Mouse (Mus musculus) liver, embryonic 14.5 days (tissue): ENCODE data around the gene Nwd2. TPM values are rescaled to one million over a fixed set of nuclear protein-coding genes. Genes with fewer than 3 reads are reported as not detected.

Experiments
- ATAC-seq: fragments of 200-750 bp; cut with Nextera tagmentation; 2 replicates; pipeline ENCODE4 v1.8.0; 2017; ENCODE audit warnings: moderate number of reproducible peaks, mild to moderate bottlenecking, moderate library complexity; ENCODE audit not compliant: insufficient read depth
- DNase-seq, 3 experiments: peaks; one replicate each; pipeline ENCODE4 v3.0.0-alpha.2; 2012 to 2013; ENCODE audit warnings: low read depth in 3 of 3, low spot score in 3 of 3
- H3K27ac ChIP-seq: fragments of 300-500 bp; sonication (generic); 2 replicates; pipeline ENCODE4 v1.5.1; 2014; ENCODE audit warnings: moderate library complexity, mild to moderate bottlenecking, control low read depth, inconsistent platforms
- H3K27me3 ChIP-seq: fragments of 300-500 bp; sonication (generic); 2 replicates; pipeline ENCODE4 v1.6.1; 2014; ENCODE audit warnings: mild to moderate bottlenecking, low read length, moderate library complexity; ENCODE audit not compliant: control insufficient read depth, insufficient read depth
- H3K36me3 ChIP-seq: fragments of 300-500 bp; sonication (generic); replicated peaks from 2 replicates; pipeline ENCODE4 v1.6.1; 2014; ENCODE audit warnings: low read depth; ENCODE audit not compliant: control insufficient read depth, insufficient read depth
- H3K4me1 ChIP-seq, 2 experiments: fragments of 200-500 bp in 1 of 2; fragments of 300-500 bp in 1 of 2; sonication (generic) in 1 of 2; replicated peaks; 2 replicates each; pipeline ENCODE4 v1.6.1; 2012 to 2014; ENCODE audit warnings: antibody characterized with exemption in 1 of 2, inconsistent platforms in 1 of 2, low read length in 1 of 2; ENCODE audit not compliant: control insufficient read depth in 2 of 2, insufficient read depth in 2 of 2
- H3K4me2 ChIP-seq: fragments of 300-500 bp; sonication (generic); 2 replicates; pipeline ENCODE4 v1.6.1; 2014; ENCODE audit warnings: low read depth, mild to moderate bottlenecking, control low read depth, moderate library complexity
- H3K4me3 ChIP-seq, 2 experiments: fragments of 200-500 bp in 1 of 2; fragments of 300-500 bp in 1 of 2; sonication (generic) in 1 of 2; 2 replicates each; pipeline ENCODE4 v1.5.1; 2012 to 2014; ENCODE audit warnings: low read depth in 2 of 2, low read length in 2 of 2, mild to moderate bottlenecking in 2 of 2, control low read depth in 1 of 2, inconsistent platforms in 1 of 2, moderate library complexity in 1 of 2; ENCODE audit not compliant: insufficient read depth in 1 of 2
- H3K9ac ChIP-seq: fragments of 300-500 bp; sonication (generic); replicated peaks from 2 replicates; pipeline ENCODE4 v1.6.1; 2014; ENCODE audit warnings: mild to moderate bottlenecking, control low read depth, moderate library complexity
- H3K9me3 ChIP-seq: fragments of 300-500 bp; sonication (generic); 2 replicates; pipeline ENCODE4 v1.6.1; 2016; ENCODE audit warnings: low read length, mixed read lengths; ENCODE audit not compliant: control insufficient read depth
- CTCF ChIP-seq: IDR thresholded peaks from 2 replicates; pipeline ENCODE4 v1.5.1; 2016; ENCODE audit warnings: antibody characterized with exemption, low read depth, control low read depth
- EP300 ChIP-seq: IDR thresholded peaks from 2 replicates; pipeline ENCODE4 v1.6.1; 2016; ENCODE audit warnings: antibody characterized with exemption, low read depth
- WGBS: fragments of 180-500 bp; shearing (Covaris S2); extraction: QIAGEN DNeasy Blood & Tissue Kit; methylation state at CpG from one replicate; pipeline ENCODE4 v1.1.7; 2014; ENCODE audit not compliant: insufficient replicate concordance; 5-methylcytosine and 5-hydroxymethylcytosine counted together
- polyA plus RNA-seq, 2 experiments: library from polyadenylated mRNA; depleted of rRNA in 1 of 2; stranded (reverse) in 1 of 2; unstranded in 1 of 2; fragments of >200 nt; fragmentation: Nextera tagmentation in 1 of 2; extraction: Ambion mirVana in 1 of 2; gene quantifications; 2 replicates each; pipeline versions ENCODE4 v1.2.1 to v1.2.3; 2012 to 2014

The Nwd2 gene
- polyA plus RNA-seq, 2 experiments = 0.03 TPM; not detected in 1

DNA sequence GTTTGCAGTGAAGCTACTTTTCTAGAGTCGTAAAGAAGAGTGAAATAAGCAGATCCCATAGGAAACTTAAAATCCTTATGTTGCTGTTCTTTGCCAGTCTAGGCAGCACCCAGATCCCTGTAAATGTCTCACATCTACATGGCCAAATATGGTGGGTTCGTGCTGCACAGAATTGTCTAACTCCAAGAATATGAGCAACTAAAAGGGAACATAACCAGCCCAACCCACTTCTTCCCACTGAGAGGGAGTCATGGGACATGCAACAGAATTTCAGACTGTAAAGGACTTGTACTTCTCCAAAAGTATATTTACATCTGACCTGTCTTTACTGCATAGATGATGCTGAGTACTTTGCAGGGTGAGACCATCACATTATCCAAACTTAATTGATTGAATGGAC is 3.8 kb downstream of the Nwd2 start:
- Histone ChIP-seq H3K9me3 (no peaks in the 10 kb centered on the region), H3K4me2 (no peak overlapping the region), H3K4me3 (no peak overlapping the region), H3K27ac (no peak overlapping the region), H3K27me3 (peaks cover 37% of the 10 kb centered on the region), H3K4me1 (no peaks in the 10 kb centered on the region), H3K9ac (no peak overlapping the region), H3K36me3 (no peaks in the 10 kb centered on the region)
- ATAC-seq (no peak), DNase-seq (no peak)
- TF ChIP-seq CTCF = no peak
- no peak for TF ChIP-seq EP300
- 44% methylated on average over 2 of the region's 2 CpGs for WGBS

DNA sequence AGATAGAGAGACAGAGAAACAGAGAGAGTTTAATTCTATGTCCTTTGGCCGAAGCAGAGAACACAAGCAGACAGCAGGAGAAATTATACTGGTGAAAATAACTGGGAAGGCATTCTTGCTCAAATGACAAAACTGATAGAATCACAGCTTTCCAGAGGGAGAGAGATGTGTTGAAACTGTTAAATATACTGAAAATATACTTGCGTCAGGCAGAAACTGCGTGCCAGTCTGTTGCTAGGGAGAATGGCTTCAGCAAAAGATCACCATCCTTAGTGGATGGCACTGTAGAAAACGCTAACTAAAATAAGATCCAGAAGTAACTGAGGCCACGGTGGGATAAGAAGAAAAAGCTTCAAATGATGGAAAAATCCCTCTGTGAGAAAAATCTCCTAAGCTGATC is 18.0 kb downstream of the Nwd2 start:
- no peak overlapping the region for H3K4me3 ChIP-seq
- H3K4me1 ChIP-seq = no peaks in the 10 kb centered on the region
- 61% methylated on average over 5 of the region's 5 CpGs for WGBS
- DNase-seq (no peak), ATAC-seq (no peak)
- H3K27ac ChIP-seq = no peak overlapping the region
- TF ChIP-seq CTCF = no peak
- TF ChIP-seq EP300 = no peak
- no peaks in the 10 kb centered on the region for H3K9me3 ChIP-seq
- no peaks in the 10 kb centered on the region for H3K27me3 ChIP-seq
- no peak overlapping the region for H3K9ac ChIP-seq
- H3K4me2 ChIP-seq = no peak overlapping the region
- no peaks in the 10 kb centered on the region for H3K36me3 ChIP-seq

DNA sequence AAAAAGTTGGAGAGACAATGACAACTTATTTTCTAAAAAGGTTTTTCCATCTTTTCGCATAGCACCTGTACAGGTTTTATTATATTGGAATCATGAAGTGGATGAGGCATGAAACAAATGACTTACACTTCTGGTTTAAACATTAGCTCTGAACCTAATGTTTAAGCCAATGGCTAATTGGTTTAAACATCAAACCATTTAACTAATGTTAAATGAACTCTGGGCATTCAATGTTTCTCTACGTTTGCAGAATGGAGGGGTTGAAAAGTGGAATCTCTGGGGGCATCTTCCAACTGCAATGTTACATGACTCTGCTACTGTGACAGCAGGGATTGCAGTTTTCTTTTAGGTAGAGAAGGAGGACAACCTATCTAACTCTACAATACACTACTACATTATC is 27.0 kb downstream of the Nwd2 start:
- ATAC-seq = no peak
- Histone ChIP-seq H3K4me2 (no peak overlapping the region), H3K9ac (no peak overlapping the region), H3K27me3 (no peaks in the 10 kb centered on the region), H3K27ac (no peak overlapping the region), H3K4me1 (no peaks in the 10 kb centered on the region), H3K4me3 (no peak overlapping the region), H3K9me3 (no peaks in the 10 kb centered on the region), H3K36me3 (no peaks in the 10 kb centered on the region)
- no peak for DNase-seq
- whole genome bisulfite sequencing = 54% methylated on average over 2 of the region's 2 CpGs
- TF ChIP-seq CTCF (no peak), EP300 (no peak)

DNA sequence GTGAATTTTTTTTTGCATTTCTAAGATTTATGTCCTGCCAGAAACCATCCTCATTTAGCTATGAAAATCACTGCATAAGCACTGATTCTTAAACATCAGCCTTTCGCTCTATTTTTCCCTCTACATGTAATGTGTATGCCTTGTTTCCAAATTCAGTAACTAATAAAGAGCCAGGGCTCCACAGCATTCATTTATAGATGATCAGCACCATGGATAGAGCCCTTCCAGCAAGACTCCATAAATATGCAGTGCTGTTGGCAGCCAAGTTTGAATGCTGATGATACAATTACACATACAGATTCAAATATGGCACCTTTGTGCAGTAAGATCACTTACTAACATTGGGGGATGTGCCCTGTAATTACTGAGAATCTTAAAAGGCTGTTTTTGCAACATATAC is 40.2 kb downstream of the Nwd2 start:
- no peaks in the 10 kb centered on the region for H3K27me3 ChIP-seq
- no peak overlapping the region for H3K27ac ChIP-seq
- H3K9me3 ChIP-seq = no peaks in the 10 kb centered on the region
- no peak overlapping the region for H3K9ac ChIP-seq
- DNase-seq (no peak), ATAC-seq (no peak)
- no peak overlapping the region for H3K4me3 ChIP-seq
- H3K4me1 ChIP-seq = no peaks in the 10 kb centered on the region
- no peak overlapping the region for H3K4me2 ChIP-seq
- WGBS = 47% methylated on average over 1 of the region's 1 CpGs
- no peak for TF ChIP-seq EP300
- no peak for TF ChIP-seq CTCF
- H3K36me3 ChIP-seq = no peaks in the 10 kb centered on the region

DNA sequence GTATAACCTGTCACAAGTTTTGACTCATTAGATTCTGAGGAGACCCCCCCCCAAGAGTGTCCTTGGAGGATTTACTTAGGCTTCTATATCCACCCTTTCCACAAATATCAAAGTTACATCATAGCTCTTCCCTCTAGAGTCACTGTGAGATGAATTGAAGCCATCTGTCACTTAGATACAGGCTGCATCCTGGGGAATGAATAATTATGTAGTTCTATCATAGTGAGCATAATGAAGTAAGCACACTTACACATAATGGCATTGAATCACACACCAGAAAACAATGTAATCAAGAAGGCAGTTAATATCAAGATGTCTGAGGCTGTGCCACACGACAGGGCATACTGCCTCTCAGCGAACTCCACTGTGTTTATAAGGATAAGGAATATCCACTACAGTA is 47.9 kb downstream of the Nwd2 start:
- H3K4me3 ChIP-seq = no peak overlapping the region
- 61% methylated on average over 2 of the region's 2 CpGs for WGBS
- ATAC-seq (no peak), DNase-seq (no peak)
- H3K4me1 ChIP-seq = no peaks in the 10 kb centered on the region
- no peaks in the 10 kb centered on the region for H3K9me3 ChIP-seq
- H3K27ac ChIP-seq = no peak overlapping the region
- H3K36me3 ChIP-seq = no peaks in the 10 kb centered on the region
- no peak overlapping the region for H3K4me2 ChIP-seq
- TF ChIP-seq CTCF (no peak), EP300 (no peak)
- no peaks in the 10 kb centered on the region for H3K27me3 ChIP-seq
- H3K9ac ChIP-seq = no peak overlapping the region

DNA sequence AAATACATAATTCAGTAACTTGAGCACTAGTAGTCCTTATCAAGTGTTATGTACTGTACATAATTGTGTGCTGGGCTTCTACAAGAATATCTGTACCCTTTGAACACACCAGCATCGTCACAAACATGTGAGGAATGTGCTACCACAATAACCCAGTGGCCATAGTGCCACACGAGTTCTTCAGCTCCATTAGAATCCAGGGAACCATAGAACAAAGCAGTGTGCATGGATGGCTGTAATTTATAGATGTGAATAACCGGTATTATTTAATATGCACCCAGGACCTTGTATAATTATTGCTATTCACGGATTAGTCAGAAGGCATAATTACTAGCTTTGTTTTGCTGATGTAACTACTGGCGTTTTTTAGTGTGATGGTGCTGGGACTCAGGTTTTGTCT is 48.3 kb downstream of the Nwd2 start:
- Histone ChIP-seq H3K27me3 (no peaks in the 10 kb centered on the region), H3K4me2 (no peak overlapping the region), H3K4me3 (no peak overlapping the region), H3K36me3 (no peaks in the 10 kb centered on the region), H3K9ac (no peak overlapping the region), H3K9me3 (no peaks in the 10 kb centered on the region), H3K4me1 (no peaks in the 10 kb centered on the region), H3K27ac (no peak overlapping the region)
- TF ChIP-seq EP300 = no peak
- no peak for TF ChIP-seq CTCF
- 48% methylated on average over 5 of the region's 5 CpGs for WGBS
- DNase-seq (no peak), ATAC-seq (no peak)
